Mouse (Mus musculus) embryonic facial prominence, embryonic 14.5 days (tissue): Measurements from ENCODE around the gene Upf3b. TPM values are rescaled to one million over a fixed set of nuclear protein-coding genes. Genes with fewer than 3 reads are reported as not detected.
"Not testable (repeated sequence)": the region's sequence is repeated elsewhere in the genome, so short reads cannot be mapped to it uniquely, and the experiment has no call there.

Experiments
- ATAC-seq: fragments of 200-750 bp; cut with Nextera tagmentation; 2 replicates; pipeline ENCODE4 v1.8.0; 2017; ENCODE audit warnings: low read depth, moderate number of reproducible peaks, moderate TSS enrichment
- DNase-seq: peaks from one replicate; pipeline ENCODE4 v3.0.0-alpha.2; 2015; ENCODE audit warnings: low spot score
- H3K27ac ChIP-seq: fragments of 300-500 bp; sonication (generic); replicated peaks from 2 replicates; pipeline ENCODE4 v1.5.1; 2014; ENCODE audit warnings: low read depth, mild to moderate bottlenecking, low read length, moderate library complexity
- H3K27me3 ChIP-seq: fragments of 300-500 bp; sonication (generic); replicated peaks from 2 replicates; pipeline ENCODE4 v1.6.1; 2014; ENCODE audit warnings: low read length; ENCODE audit not compliant: control insufficient read depth, insufficient read depth
- H3K36me3 ChIP-seq: fragments of 300-500 bp; sonication (generic); 2 replicates; pipeline ENCODE4 v1.6.1; 2014; ENCODE audit warnings: low read length, mixed read lengths; ENCODE audit not compliant: control insufficient read depth, insufficient read depth
- H3K4me1 ChIP-seq: fragments of 300-500 bp; sonication (generic); 2 replicates; pipeline ENCODE4 v1.6.1; 2014; ENCODE audit warnings: antibody characterized with exemption, low read length; ENCODE audit not compliant: control insufficient read depth, insufficient read depth
- H3K4me2 ChIP-seq: fragments of 300-500 bp; sonication (generic); 2 replicates; pipeline ENCODE4 v1.6.1; 2014; ENCODE audit warnings: low read depth, mild to moderate bottlenecking, low read length, moderate library complexity, mixed read lengths
- H3K4me3 ChIP-seq: fragments of 300-500 bp; sonication (generic); 2 replicates; pipeline ENCODE4 v1.5.1; 2014; ENCODE audit warnings: low read depth, mild to moderate bottlenecking, low read length
- H3K9ac ChIP-seq: fragments of 300-500 bp; sonication (generic); 2 replicates; pipeline ENCODE4 v1.6.1; 2014; ENCODE audit warnings: low read depth, mild to moderate bottlenecking, low read length, moderate library complexity, mixed read lengths
- H3K9me3 ChIP-seq: fragments of 300-500 bp; sonication (generic); 2 replicates; pipeline ENCODE4 v1.6.1; 2016; ENCODE audit warnings: low read length; ENCODE audit not compliant: control insufficient read depth
- WGBS: fragments of 180-500 bp; shearing (Covaris S2); extraction: QIAGEN DNeasy Blood & Tissue Kit; methylation state at CpG from one replicate; pipeline ENCODE4 v1.1.7; 2014; 5-methylcytosine and 5-hydroxymethylcytosine counted together
- polyA plus RNA-seq: library from polyadenylated mRNA; unstranded; fragments of >200 nt; fragmentation: Nextera tagmentation; extraction: Ambion mirVana; gene quantifications from 2 replicates; pipeline ENCODE4 v1.2.1, GENCODE M21; 2014

Gene Upf3b
- polyA plus RNA-seq, 1 experiment from 2014 or later, result 12.2 TPM

DNA sequence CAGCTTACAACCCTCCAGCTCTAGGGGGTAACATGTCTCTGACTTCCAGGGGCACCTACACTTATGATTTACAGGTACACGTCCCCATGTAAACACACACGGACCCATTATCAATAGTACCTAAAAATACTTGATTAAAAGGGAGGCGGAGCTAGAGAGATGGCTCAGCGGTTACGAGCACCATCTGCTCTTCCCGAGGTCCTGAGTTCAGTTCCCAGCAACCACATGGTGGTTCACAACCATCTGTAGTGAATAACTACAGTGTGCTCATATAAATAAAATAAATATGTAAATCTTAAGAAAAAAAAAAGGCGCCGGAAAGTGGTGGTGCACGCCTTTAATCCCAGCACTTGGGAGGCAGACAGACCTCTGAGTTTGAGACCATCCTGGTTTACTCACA is 24.5 kb downstream of the Upf3b start:
- Histone ChIP-seq H3K36me3 (peaks cover 12% of the 10 kb centered on the region), H3K9ac (0 out of 2 replicates have a peak overlapping the region, but pooled peaks have one; percentile 34), H3K27me3 (no peaks in the 10 kb centered on the region), H3K4me2 (peak overlapping the region; percentile 46), H3K4me3 (peak overlapping the region; percentile 59), H3K4me1 (no peaks in the 10 kb centered on the region), H3K9me3 (no peaks in the 10 kb centered on the region), H3K27ac (peak overlapping the region; percentile 77)
- ATAC-seq, result peak; percentile 31; the same call in 1 of the 2 replicates
- WGBS, result 20% methylated on average over 9 of the region's 9 CpGs
- DNase-seq, result no peak

DNA sequence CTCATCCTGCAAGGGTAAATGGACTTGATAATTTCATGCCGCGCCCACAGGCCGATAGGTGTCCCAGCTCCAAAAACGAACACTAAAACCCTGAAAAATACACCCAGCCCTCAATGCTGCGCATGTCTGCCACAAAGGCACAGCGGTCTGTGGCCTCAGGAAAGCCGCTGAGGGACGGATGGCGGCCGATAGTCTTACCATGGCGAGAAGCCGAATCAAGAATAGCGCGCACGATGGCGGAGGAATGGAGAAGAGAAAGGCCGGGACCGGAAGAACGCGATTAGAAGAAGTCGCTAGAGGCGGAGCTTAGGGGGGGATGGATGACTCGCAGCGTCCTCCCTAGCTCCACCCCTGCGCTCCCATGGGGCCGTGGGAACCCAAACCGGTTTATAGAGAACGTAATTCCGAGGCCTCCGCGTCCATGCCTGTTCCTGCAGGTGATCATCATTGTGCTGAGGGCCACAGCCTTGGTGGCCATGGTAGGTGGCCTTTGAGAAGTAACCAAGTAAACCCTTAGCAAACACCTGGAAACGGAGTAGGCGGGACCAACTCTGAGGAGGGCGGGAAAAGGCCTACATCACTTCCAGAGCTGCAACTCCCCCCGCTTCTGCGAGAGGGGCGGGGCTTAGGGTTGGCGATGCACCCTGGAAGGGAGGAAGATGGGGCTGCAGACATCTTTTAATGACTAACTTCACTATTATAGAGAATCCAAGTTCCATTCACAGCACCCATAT is 25.0 kb downstream of the Upf3b start, which contains the start of gene Rpl39:
Rpl39 (minus strand) TSS at position 476 of the 734 bp plus-strand sequence.
- ATAC-seq, result peak; percentile 93
- WGBS, result 14% methylated on average over 36 of the region's 38 CpGs

GRCm38 (mm10) chrX:37084318-37084926 is 25.7 kb downstream of the Upf3b start:
- ATAC-seq (peak; percentile 38; the same call in 1 of the 2 replicates), DNase-seq (peak; percentile 20)
- Histone ChIP-seq H3K9me3 (no peaks in the 10 kb centered on the region), H3K36me3 (peaks cover 12% of the 10 kb centered on the region), H3K4me2 (peak overlapping the region; percentile 52), H3K4me1 (no peaks in the 10 kb centered on the region), H3K4me3 (peak overlapping the region; percentile 59), H3K27ac (peak overlapping the region; percentile 91), H3K9ac (peak overlapping the region; percentile 85), H3K27me3 (no peaks in the 10 kb centered on the region)
- WGBS, result 23% methylated on average over 18 of the region's 19 CpGs

More for the DNA sequence above, 25.0 kb downstream of the Upf3b start, which contains the start of gene Rpl39:
- Histone ChIP-seq H3K27ac (peak within 1 kb of the TSS; percentile 91), H3K9ac (peak within 1 kb of the TSS; percentile 85), H3K4me2 (peak within 1 kb of the TSS; percentile 52), H3K36me3 (peaks cover 12% of the 10 kb centered on the region), H3K4me3 (peak within 1 kb of the TSS; percentile 59), H3K27me3 (no peaks in the 10 kb centered on the region), H3K9me3 (no peaks in the 10 kb centered on the region), H3K4me1 (no peaks in the 10 kb centered on the region)
- peak; percentile 95 for DNase-seq

DNA sequence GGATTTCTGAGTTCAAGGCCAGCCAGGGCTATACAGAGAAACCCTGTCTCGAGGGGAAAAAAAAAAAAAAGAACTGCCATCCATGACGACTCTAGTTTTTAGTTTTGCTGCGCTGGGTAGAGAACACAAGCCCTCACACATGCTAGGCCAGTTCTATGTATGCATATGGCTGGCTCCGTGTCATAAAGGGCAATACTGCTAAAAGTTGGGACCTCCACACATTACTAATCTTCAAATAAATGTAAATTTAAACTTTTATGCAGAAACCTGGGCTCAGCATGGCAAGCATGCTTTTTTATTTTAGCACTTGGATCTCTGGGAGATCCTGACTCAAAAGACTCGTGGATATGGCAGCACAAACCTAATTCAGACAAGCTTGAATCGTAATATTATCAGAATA is 28.9 kb downstream of the Upf3b start:
- DNase-seq (no peak), ATAC-seq (no peak)
- H3K27ac ChIP-seq, result no peak overlapping the region
- H3K9ac ChIP-seq, result no peak overlapping the region
- no peaks in the 10 kb centered on the region for H3K4me1 ChIP-seq
- H3K36me3 ChIP-seq, result peaks cover 12% of the 10 kb centered on the region
- WGBS, result 62% methylated on average over 6 of the region's 6 CpGs
- H3K9me3 ChIP-seq, result no peaks in the 10 kb centered on the region
- no peak overlapping the region for H3K4me3 ChIP-seq
- no peaks in the 10 kb centered on the region for H3K27me3 ChIP-seq
- H3K4me2 ChIP-seq, result no peak overlapping the region

- WGBS, result 57% methylated on average over 3 of the region's 4 CpGs
- H3K9me3 ChIP-seq, DNase-seq: not testable (repeated sequence)
These were observed 29.8 kb downstream of the Upf3b start for GRCm38 (mm10) chrX:37080345-37080744.

DNA sequence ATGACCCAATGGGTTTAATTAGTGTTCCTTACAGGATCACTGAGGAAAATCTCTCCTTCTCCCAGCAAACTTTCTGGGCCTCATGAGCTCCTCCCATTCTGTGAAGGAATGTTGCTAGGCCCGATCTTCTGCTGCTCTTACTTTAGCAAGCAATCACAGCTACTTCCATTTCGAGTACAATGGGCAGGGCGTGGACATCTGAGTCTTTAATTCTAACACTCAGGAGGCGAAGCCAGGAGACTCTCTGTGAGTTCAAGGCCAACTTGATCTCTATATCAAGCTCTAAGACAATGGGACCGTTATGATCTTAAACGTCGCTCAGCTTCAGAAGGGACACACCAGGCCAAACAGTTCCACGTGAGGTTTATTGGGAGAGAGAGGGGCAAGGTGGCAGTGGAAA is 33.5 kb downstream of the Upf3b start:
- ATAC-seq, result no peak
- Histone ChIP-seq H3K4me1 (no peaks in the 10 kb centered on the region), H3K9me3 (no peaks in the 10 kb centered on the region), H3K27me3 (no peaks in the 10 kb centered on the region), H3K9ac (no peak overlapping the region), H3K4me3 (no peak overlapping the region), H3K36me3 (peaks cover 5% of the 10 kb centered on the region; the same call in 1 of the 2 replicates), H3K27ac (no peak overlapping the region), H3K4me2 (no peak overlapping the region)
- WGBS, result 72% methylated on average over 8 of the region's 8 CpGs
- peak; percentile 32 for DNase-seq

More at GRCm38 (mm10) chrX:37080345-37080744, 29.8 kb downstream of the Upf3b start:
- not testable (repeated sequence) for H3K27me3 ChIP-seq, H3K9ac ChIP-seq, H3K4me2 ChIP-seq, ATAC-seq, H3K27ac ChIP-seq, H3K4me3 ChIP-seq, H3K4me1 ChIP-seq
- H3K36me3 ChIP-seq, result peaks cover 12% of the 10 kb centered on the region

DNA sequence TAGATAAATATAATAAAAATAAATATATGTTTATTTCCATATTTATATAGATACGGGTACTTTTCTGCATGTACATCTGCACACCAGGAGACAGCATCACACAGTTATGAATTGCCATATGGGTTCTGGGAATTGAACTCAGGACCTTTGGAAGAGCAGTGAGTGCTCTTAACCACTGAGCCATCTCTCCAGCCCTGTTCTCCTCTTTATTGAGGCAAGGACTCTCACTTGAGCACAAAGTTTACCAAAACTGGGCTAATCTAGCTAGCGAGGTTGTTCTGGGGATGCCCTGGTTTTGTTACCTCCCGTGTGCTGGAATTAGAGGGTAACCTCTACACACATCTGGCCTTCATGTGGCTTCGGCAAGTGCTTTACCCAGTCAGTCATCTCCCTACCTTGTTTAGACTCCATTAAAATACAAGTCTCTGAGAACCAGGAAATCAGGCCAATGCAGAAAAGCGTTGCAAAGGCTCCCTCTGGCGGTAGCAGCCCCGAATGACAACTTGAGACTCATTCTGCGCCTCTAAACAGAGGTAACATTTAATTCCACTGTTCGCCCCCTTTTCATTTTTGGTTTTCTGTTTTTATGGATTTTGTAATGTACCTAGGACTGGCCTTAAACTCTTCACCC is 35.7 kb downstream of the Upf3b start:
- Histone ChIP-seq H3K4me1 (no peaks in the 10 kb centered on the region), H3K4me2 (no peak overlapping the region), H3K36me3 (no peaks in the 10 kb centered on the region), H3K9ac (no peak overlapping the region), H3K9me3 (no peaks in the 10 kb centered on the region), H3K27ac (no peak overlapping the region), H3K4me3 (no peak overlapping the region), H3K27me3 (no peaks in the 10 kb centered on the region)
- ATAC-seq (0 out of 2 replicates have a peak, but pooled peaks have one; percentile 37), DNase-seq (peak; percentile 32)
- 34% methylated on average over 9 of the region's 9 CpGs for WGBS

- 73% methylated on average over 5 of the region's 5 CpGs for WGBS
- no peak overlapping the region for H3K9ac ChIP-seq
These were observed 41.4 kb downstream of the Upf3b start for GRCm38 (mm10) chrX:37068766-37069165.

More at GRCm38 (mm10) chrX:37068766-37069165, 41.4 kb downstream of the Upf3b start:
- H3K27me3 ChIP-seq, result no peaks in the 10 kb centered on the region
- no peak overlapping the region for H3K4me3 ChIP-seq
- no peak overlapping the region for H3K27ac ChIP-seq
- DNase-seq, result no peak
- no peak for ATAC-seq
- no peaks in the 10 kb centered on the region for H3K9me3 ChIP-seq
- H3K4me2 ChIP-seq, result no peak overlapping the region
- no peaks in the 10 kb centered on the region for H3K36me3 ChIP-seq
- no peaks in the 10 kb centered on the region for H3K4me1 ChIP-seq
